Mouse (Mus musculus): Measurements from ENCODE around the gene Tmem107. TPM values are rescaled to one million over a fixed set of nuclear protein-coding genes. Genes with fewer than 3 reads are reported as not detected.

Gene Tmem107
- 14.5 TPM in 2 replicates for polyA plus RNA-seq (2015; fragmentation: Nextera tagmentation; extraction: Ambion mirVana)

- under 1% methylated on average over 47 of the region's 47 CpGs for WGBS
Observed at GRCm38 (mm10) chr11:69070590-69071222, at the start of gene Tmem107. Gene Tmem107, plus strand, starts transcription at chr11:69070806.

GRCm38 (mm10) chr11:69026562-69026961, 44.0 kb upstream of the Tmem107 start:
- no peak overlapping the region for H3K4me3 ChIP-seq (ENCODE audit: low read depth, low read length)
- no peak for TF ChIP-seq CTCF (IDR thresholded peaks at IDR 0.05; ENCODE audit: low read depth)
- ATAC-seq = no peak
- H3K36me3 ChIP-seq (ENCODE audit: control insufficient read depth, insufficient read depth) = peaks cover 91% of the 10 kb centered on the region
- no peaks in the 10 kb centered on the region for H3K9me3 ChIP-seq (ENCODE audit: control insufficient read depth)
- H3K4me1 ChIP-seq (replicated peaks; ENCODE audit: control insufficient read depth, insufficient read depth, low read length) = no peaks in the 10 kb centered on the region
- H3K27ac ChIP-seq (ENCODE audit: low read depth, low read length) = no peak overlapping the region
- no peak overlapping the region for H3K4me2 ChIP-seq (replicated peaks; ENCODE audit: low read depth)
- H3K9ac ChIP-seq (ENCODE audit: low read depth, low read length) = no peak overlapping the region
- no peaks in the 10 kb centered on the region for H3K27me3 ChIP-seq (replicated peaks; ENCODE audit: control insufficient read depth, insufficient read depth, low read length)
- 92% methylated on average over 3 of the region's 3 CpGs for WGBS

More at GRCm38 (mm10) chr11:69070590-69071222, at the start of gene Tmem107:
- peak; percentile 61 for ATAC-seq
- TF ChIP-seq CTCF (IDR thresholded peaks at IDR 0.05; ENCODE audit: low read depth) = 0 out of 2 replicates have a peak, but pooled peaks have one; percentile 32
- H3K4me2 ChIP-seq (replicated peaks; ENCODE audit: low read depth) = peak within 1 kb of the TSS; percentile 83
- peak within 1 kb of the TSS; percentile 69 for H3K27ac ChIP-seq (ENCODE audit: low read depth, low read length)
- H3K27me3 ChIP-seq (replicated peaks; ENCODE audit: control insufficient read depth, insufficient read depth, low read length) = no peaks in the 10 kb centered on the region
- no peaks in the 10 kb centered on the region for H3K9me3 ChIP-seq (ENCODE audit: control insufficient read depth)
- peaks cover 6% of the 10 kb centered on the region; the same call in 1 of the 2 replicates for H3K4me1 ChIP-seq (replicated peaks; ENCODE audit: control insufficient read depth, insufficient read depth, low read length)
- peak within 1 kb of the TSS; percentile 49 for H3K4me3 ChIP-seq (ENCODE audit: low read depth, low read length)
- H3K36me3 ChIP-seq (ENCODE audit: control insufficient read depth, insufficient read depth) = no peaks in the 10 kb centered on the region
- H3K9ac ChIP-seq (ENCODE audit: low read depth, low read length) = peak within 1 kb of the TSS; percentile 57

GRCm38 (mm10) chr11:69028805-69029204, 41.8 kb upstream of the Tmem107 start:
- no peak overlapping the region for H3K27ac ChIP-seq (ENCODE audit: low read depth, low read length)
- no peak overlapping the region for H3K4me2 ChIP-seq (replicated peaks; ENCODE audit: low read depth)
- 72% methylated on average over 2 of the region's 2 CpGs for WGBS
- peaks cover 81% of the 10 kb centered on the region for H3K36me3 ChIP-seq (ENCODE audit: control insufficient read depth, insufficient read depth)
- H3K4me3 ChIP-seq (ENCODE audit: low read depth, low read length) = no peak overlapping the region
- 0 out of 2 replicates have a peak, but pooled peaks have one; percentile 45 for ATAC-seq
- H3K9ac ChIP-seq (ENCODE audit: low read depth, low read length) = no peak overlapping the region
- no peaks in the 10 kb centered on the region for H3K4me1 ChIP-seq (replicated peaks; ENCODE audit: control insufficient read depth, insufficient read depth, low read length)
- peak; percentile 60 for TF ChIP-seq CTCF (IDR thresholded peaks at IDR 0.05; ENCODE audit: low read depth)
- H3K9me3 ChIP-seq (ENCODE audit: control insufficient read depth) = no peaks in the 10 kb centered on the region
- no peaks in the 10 kb centered on the region for H3K27me3 ChIP-seq (replicated peaks; ENCODE audit: control insufficient read depth, insufficient read depth, low read length)

- H3K9ac ChIP-seq (ENCODE audit: low read depth, low read length) = no peak overlapping the region
- ATAC-seq = no peak
- H3K9me3 ChIP-seq (ENCODE audit: control insufficient read depth) = no peaks in the 10 kb centered on the region
- H3K27ac ChIP-seq (ENCODE audit: low read depth, low read length) = no peak overlapping the region
- peaks cover 2% of the 10 kb centered on the region; the same call in 1 of the 2 replicates for H3K4me1 ChIP-seq (replicated peaks; ENCODE audit: control insufficient read depth, insufficient read depth, low read length)
- peaks cover 40% of the 10 kb centered on the region for H3K36me3 ChIP-seq (ENCODE audit: control insufficient read depth, insufficient read depth)
- WGBS = 73% methylated on average over 9 of the region's 9 CpGs
- no peak overlapping the region for H3K4me3 ChIP-seq (ENCODE audit: low read depth, low read length)
- H3K4me2 ChIP-seq (replicated peaks; ENCODE audit: low read depth) = no peak overlapping the region
- no peaks in the 10 kb centered on the region for H3K27me3 ChIP-seq (replicated peaks; ENCODE audit: control insufficient read depth, insufficient read depth, low read length)
- no peak for TF ChIP-seq CTCF (IDR thresholded peaks at IDR 0.05; ENCODE audit: low read depth)
Observed at GRCm38 (mm10) chr11:69033552-69033951, 37.1 kb upstream of the Tmem107 start.

- no peak for TF ChIP-seq CTCF (IDR thresholded peaks at IDR 0.05; ENCODE audit: low read depth)
- H3K9ac ChIP-seq (ENCODE audit: low read depth, low read length) = no peak overlapping the region
- no peak overlapping the region for H3K4me2 ChIP-seq (replicated peaks; ENCODE audit: low read depth)
- H3K4me3 ChIP-seq (ENCODE audit: low read depth, low read length) = no peak overlapping the region
- H3K27ac ChIP-seq (ENCODE audit: low read depth, low read length) = no peak overlapping the region
- ATAC-seq = no peak
- peaks cover 10% of the 10 kb centered on the region; the same call in 1 of the 2 replicates for H3K4me1 ChIP-seq (replicated peaks; ENCODE audit: control insufficient read depth, insufficient read depth, low read length)
- 92% methylated on average over 3 of the region's 3 CpGs for WGBS
- no peaks in the 10 kb centered on the region for H3K9me3 ChIP-seq (ENCODE audit: control insufficient read depth)
- H3K27me3 ChIP-seq (replicated peaks; ENCODE audit: control insufficient read depth, insufficient read depth, low read length) = no peaks in the 10 kb centered on the region
- H3K36me3 ChIP-seq (ENCODE audit: control insufficient read depth, insufficient read depth) = peaks cover 31% of the 10 kb centered on the region
Observed at GRCm38 (mm10) chr11:69034585-69034984, 36.0 kb upstream of the Tmem107 start.

- no peak for ATAC-seq
- no peak overlapping the region for H3K9ac ChIP-seq (ENCODE audit: low read depth, low read length)
- no peaks in the 10 kb centered on the region for H3K9me3 ChIP-seq (ENCODE audit: control insufficient read depth)
- no peak overlapping the region for H3K4me3 ChIP-seq (ENCODE audit: low read depth, low read length)
- peaks cover 26% of the 10 kb centered on the region for H3K36me3 ChIP-seq (ENCODE audit: control insufficient read depth, insufficient read depth)
- 84% methylated on average over 9 of the region's 9 CpGs for WGBS
- H3K27me3 ChIP-seq (replicated peaks; ENCODE audit: control insufficient read depth, insufficient read depth, low read length) = no peaks in the 10 kb centered on the region
- H3K27ac ChIP-seq (ENCODE audit: low read depth, low read length) = peak overlapping the region; percentile 62; the same call in 1 of the 2 replicates
- peak overlapping the region; percentile 77 for H3K4me2 ChIP-seq (replicated peaks; ENCODE audit: low read depth)
- TF ChIP-seq CTCF (IDR thresholded peaks at IDR 0.05; ENCODE audit: low read depth) = no peak
- H3K4me1 ChIP-seq (replicated peaks; ENCODE audit: control insufficient read depth, insufficient read depth, low read length) = peaks cover 10% of the 10 kb centered on the region; the same call in 1 of the 2 replicates
Observed at GRCm38 (mm10) chr11:69035411-69035810, 35.2 kb upstream of the Tmem107 start.
